Mouse (Mus musculus) large intestine, adult 2 months (tissue): ENCODE measurements around the gene Lsamp. TPM values are rescaled to one million over a fixed set of nuclear protein-coding genes. Genes with fewer than 3 reads are reported as not detected.

Source experiments
- DNase-seq: peaks from one replicate; pipeline ENCODE4 v3.0.0-alpha.2; 2012; ENCODE audit warnings: low read depth, low spot score
- WGBS: fragments of 180-500 bp; shearing (Covaris S2); methylation state at CpG from one replicate; pipeline ENCODE4 v1.1.7; 2018; 5-methylcytosine and 5-hydroxymethylcytosine counted together
- polyA plus RNA-seq: library from polyadenylated mRNA; depleted of rRNA; stranded (reverse); fragments of >200 nt; gene quantifications from 2 replicates; pipeline ENCODE4 v1.2.3, GENCODE M21; 2012

Gene Lsamp
- polyA plus RNA-seq, 1 experiment: 0.53 TPM

DNA sequence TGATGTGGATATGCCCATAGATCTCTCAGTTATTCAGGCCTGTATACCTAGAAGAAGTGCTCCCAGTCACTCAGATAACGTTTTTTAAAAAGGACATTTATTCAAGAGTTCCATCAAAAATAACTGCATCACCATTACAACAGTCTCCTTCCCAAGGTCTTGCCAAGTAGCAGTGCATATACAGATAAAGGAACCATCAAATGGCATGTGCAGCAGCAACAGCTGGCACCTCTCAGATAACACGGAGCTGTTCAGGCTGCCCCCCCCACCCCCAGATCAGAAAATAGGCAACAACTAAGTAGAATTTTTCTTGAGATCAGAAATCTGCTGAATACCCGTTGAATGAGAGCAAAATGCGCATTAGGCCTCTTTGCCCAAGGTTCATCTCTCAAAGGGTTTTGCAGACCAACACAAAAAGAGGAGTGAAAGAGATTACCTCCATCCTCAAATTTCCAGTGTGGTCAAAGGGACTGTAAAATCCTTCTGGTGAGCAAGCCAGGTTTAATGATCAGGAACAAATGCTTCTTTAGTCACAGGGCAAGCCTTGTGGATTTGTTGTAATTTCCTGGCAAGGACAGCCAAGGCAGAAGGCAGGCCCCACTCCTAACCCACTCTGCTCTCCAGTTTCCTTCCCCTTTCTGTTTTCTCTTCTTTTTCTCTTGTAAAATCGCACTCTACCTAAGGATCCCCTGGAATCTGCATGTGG is 1842.9 kb downstream of the Lsamp start:
- WGBS: 69% methylated on average over 5 of the region's 5 CpGs
- DNase-seq: no peak

DNA sequence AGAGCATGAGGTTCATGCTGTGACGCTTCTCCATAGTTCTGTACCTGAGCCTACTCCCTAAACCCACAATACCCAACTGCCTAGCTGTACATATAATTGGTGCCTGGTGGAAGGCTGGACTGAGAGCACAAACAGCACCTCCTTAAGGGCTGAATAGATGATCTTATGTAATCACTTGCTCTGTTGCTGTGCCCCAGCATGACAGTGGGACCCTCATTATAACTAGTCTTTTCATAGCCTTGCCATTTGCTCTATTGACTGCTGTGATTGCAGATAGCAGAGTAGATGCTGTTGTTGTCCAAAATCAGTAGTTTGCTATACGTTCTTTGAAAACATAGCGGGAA is 1843.4 kb downstream of the Lsamp start:
- no peak for DNase-seq
- WGBS: 82% methylated on average over 3 of the region's 3 CpGs

DNA sequence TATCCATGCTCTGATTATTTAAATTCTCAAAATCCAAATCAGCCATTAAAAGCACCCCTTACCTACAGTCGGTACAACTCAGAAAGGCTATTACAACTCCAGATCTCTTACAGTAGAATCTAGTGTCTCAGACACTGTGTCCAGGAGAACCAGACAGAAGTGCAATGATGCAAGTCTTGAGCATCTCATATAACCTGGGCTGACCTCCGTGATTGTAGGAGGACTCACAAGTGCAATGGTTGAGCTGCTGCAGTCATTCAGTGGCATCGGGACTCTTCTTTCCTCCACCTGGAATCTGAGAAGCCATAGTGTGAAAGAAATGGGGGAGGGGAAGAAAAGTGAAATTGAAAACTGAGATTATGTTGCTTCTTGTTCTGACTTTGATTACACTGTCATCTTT is 1850.5 kb downstream of the Lsamp start:
- 72% methylated on average over 3 of the region's 3 CpGs for WGBS
- DNase-seq: no peak

DNA sequence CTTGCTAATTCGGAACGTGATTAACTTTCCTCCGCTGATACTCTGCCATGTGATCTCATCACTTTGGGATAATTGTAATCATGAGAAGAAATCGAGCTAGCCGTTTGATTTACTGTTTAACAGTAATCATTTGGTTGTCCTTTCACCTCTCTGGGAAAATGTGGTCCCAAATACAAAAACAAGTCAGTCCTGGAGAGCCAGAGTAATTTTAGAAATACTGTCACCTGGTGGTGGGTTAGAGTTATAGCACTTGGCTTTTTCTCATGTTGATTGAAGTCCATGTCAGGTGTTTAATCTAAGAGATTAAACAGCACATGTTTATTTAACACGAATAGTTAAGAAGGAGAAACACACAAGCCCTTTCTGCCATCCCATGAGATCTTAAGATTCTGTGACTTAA is 1851.6 kb downstream of the Lsamp start:
- WGBS: 50% methylated on average over 6 of the region's 6 CpGs
- DNase-seq: no peak

DNA sequence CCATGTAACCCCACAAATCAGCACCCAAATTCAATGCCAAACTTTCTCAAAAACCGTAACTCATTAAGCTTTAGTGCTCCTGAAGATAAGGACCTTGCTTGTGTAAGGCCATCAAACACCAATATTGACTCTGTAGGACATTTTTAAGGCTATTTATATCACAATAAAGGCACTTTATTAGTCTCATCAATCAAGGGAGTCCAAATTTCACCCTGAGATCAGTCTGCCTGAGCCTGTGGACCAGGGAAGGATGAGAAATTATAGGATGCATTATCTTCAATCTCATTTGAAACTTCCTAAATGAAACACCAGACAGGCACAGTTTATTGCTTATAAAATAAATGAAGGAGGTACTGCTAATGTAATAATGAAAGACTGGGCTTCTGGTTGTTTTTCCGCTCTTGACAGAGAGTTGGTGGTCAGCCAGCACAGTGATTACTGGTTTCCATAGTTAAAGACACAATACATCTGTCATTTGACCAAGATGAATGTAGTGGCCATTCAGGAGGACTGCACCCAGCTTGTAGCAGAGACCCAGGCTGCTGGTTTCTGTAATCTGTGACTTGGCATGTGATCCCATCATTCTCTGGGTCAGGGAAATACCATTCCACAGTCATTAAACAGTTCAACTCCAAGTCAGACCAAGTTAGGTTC is 1855.7 kb downstream of the Lsamp start:
- 49% methylated on average over 2 of the region's 2 CpGs for WGBS
- no peak for DNase-seq

DNA sequence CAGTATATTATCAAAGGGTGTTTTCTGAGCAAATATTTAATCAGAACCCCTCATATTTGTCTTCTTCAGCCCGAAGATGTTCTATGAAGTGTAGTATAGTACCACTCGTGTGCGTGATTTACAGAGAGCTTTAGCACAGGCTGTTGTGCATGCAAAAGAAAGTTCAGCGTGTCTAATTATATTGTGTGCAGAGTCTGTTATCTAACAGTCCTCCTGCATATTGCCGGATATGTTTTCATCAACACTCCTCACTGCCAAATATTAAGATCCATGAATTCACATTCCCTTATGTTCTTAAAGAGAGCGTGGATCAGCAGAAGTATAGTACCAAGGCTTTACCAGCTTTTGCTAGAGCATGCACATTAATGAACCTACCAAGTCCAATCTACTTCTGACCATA is 1862.7 kb downstream of the Lsamp start:
- WGBS: 47% methylated on average over 6 of the region's 6 CpGs
- DNase-seq: no peak

GRCm38 (mm10) chr16:41871917-41872593 is 1887.9 kb downstream of the Lsamp start:
- no peak for DNase-seq
- WGBS: 82% methylated on average over 6 of the region's 6 CpGs

- WGBS: 49% methylated on average over 16 of the region's 16 CpGs
Observed at GRCm38 (mm10) chr16:41888546-41889165, 1904.5 kb downstream of the Lsamp start.

DNA sequence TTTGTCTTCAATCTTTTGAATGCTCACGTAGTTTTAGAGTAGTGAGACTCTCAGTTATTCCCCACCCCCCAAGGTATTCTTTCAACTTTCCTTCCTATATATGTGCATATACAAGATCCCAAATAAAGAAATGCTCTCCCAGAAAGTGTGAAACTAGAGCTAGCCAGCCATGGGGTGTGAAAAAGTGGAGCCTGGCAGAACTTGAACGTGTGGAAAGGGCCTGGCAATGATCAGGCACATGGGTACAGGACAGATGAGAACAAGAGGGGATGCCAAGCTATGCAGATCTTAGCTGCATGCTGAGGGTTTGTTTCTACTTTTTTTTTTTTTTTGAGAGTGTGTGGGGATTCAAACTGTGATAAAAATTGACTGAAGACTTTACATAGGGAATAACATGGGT is 1916.6 kb downstream of the Lsamp start:
- no peak for DNase-seq
- WGBS: 43% methylated on average over 2 of the region's 2 CpGs

More at GRCm38 (mm10) chr16:41888546-41889165, 1904.5 kb downstream of the Lsamp start:
- DNase-seq: no peak

GRCm38 (mm10) chr16:41903654-41904053 is 1919.5 kb downstream of the Lsamp start:
- no peak for DNase-seq
- 71% methylated on average over 3 of the region's 3 CpGs for WGBS

- 73% methylated on average over 4 of the region's 4 CpGs for WGBS
- DNase-seq: no peak
Observed at GRCm38 (mm10) chr16:41912584-41913193, 1928.5 kb downstream of the Lsamp start.

DNA sequence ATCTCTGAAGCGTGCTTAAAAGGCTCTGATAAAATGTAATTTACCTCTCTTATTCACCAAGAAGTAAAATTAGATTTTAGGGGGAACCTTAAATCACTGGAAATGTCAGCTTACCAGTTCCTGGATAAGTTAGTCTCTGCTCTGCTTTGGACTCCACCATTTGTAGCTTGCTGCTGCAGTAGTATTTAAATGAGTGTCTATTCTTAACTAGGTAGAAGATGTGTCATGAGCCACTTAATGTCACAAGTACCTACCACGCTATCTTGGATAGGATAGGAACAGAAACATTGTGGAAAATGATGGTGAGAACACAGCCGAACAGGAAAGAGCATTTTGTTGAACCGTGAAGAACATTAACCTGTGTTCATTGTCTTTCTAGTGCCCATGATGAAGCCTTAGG is 1929.2 kb downstream of the Lsamp start:
- no peak for DNase-seq
- 84% methylated on average over 4 of the region's 4 CpGs for WGBS

DNA sequence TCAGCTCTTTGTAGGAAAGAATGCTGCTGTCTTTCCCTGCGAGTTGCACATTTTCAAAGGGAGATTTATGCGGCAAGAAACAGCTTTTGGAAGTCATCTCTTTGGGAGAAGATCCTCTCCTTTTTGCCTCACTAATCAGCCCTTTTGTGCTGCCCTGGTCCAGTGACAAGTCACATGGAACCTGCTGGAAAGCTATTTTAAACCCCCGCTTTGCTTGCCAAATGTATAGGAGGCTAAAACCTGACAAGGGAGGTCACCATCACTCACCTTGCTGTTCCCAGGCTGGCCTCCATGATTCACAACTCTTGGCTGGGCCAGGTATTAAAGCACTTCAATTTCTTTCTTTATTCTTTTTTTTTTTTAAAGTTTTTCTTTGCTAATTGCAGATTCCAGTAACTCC is 1932.2 kb downstream of the Lsamp start:
- WGBS: 82% methylated on average over 3 of the region's 3 CpGs
- no peak for DNase-seq

GRCm38 (mm10) chr16:41917057-41917821 is 1933.1 kb downstream of the Lsamp start:
- DNase-seq: no peak
- WGBS: 51% methylated on average over 6 of the region's 6 CpGs

DNA sequence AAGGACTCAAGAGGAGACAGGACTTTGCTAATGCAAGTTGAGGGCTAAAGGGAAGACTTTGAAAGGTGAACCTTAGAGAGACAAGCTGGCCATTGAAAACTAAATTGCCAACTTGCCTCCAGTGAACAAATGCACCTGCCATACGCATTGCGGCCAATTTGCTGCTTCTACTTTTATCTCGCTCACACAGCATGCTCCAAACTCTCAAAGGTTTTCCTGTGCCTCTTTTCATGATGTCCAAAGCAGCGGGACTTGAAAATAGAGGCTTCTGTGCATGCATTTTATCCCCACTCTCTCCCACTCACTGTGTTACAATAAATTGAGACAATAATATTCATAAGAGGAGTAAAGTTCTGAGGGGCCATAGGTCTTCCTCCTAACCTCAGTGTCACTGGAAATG is 1945.4 kb downstream of the Lsamp start:
- WGBS: 89% methylated on average over 4 of the region's 4 CpGs
- DNase-seq: no peak

GRCm38 (mm10) chr16:41935701-41936100 is 1951.5 kb downstream of the Lsamp start:
- 64% methylated on average over 2 of the region's 2 CpGs for WGBS
- no peak for DNase-seq

DNA sequence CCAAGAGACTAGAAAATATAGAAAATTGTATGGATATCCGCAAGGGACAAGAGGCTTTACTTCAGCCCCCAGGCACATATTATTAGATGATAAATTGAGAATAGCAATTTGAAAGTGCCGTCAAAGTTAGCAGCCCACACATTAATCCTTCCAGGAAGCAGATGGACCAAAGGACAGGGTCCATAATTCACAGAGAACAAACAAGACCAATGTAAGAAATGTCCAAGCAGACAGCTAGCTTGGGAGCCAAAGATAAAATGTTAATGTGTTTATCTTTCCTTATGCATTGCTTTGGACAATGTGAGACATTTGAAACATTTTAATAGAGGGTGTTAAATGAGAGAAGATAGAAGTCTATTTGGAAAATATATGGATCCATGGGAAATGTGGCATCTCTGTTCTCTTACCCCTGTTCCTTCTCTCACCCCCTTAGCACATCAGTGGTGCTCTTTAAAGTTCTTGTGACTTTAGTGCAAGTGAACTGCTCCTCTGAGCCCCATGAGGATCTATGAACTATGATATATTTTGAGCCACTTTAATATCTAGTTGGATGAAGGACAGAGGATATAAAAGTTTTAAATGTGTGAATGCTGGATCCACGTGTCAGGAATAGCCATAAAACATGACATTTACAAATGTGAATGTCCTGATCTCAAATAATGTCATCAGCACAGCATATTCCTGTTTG is 1952.9 kb downstream of the Lsamp start:
- DNase-seq: no peak
- 59% methylated on average over 3 of the region's 3 CpGs for WGBS

DNA sequence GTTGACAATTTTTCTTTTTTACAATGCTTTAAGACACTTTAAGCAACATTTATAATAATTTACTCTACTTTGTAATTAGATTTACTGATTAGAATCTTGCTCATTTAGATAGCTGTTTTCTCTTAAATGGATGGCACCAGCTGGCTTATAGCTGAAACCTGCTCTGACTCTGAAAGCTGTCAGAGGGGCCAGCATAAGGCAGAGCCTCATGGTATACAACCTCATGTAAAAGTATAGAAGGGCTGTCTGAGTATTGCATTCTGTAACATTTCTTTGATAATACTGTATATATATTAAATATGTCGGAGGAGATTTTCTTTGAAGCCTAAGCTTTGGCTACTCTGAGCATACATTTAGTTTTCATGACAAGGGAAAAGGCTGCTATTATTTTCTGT is 1953.4 kb downstream of the Lsamp start:
- DNase-seq: no peak
- 92% methylated on average over 1 of the region's 1 CpGs for WGBS

DNA sequence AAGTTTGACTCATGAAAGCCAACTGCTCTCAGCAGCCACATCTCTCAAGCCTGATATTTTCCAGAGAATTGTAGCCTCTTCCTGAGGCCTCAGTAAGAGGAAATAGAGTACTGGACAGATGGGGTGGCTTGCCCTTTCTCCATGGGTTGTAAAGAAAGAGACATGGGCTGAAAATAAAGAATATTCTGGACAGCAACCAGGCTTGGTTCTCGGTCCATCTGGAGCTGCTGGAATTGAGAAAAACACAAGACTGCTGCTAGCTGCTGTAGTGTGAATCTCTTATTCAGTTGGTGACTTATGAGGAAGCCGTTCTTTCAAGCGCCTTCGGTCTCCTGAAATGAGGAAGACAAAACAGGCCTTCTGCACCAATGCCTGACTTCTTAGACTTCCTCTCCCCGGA is 1954.1 kb downstream of the Lsamp start:
- 80% methylated on average over 5 of the region's 5 CpGs for WGBS
- DNase-seq: no peak
